Mouse (Mus musculus) small intestine, adult 2 months (tissue): Measurements from ENCODE around the gene Nnat. TPM values are rescaled to one million over a fixed set of nuclear protein-coding genes. Genes with fewer than 3 reads are reported as not detected.

Source experiments
- H3K27ac ChIP-seq: fragments of 200-500 bp; 2 replicates; pipeline ENCODE4 v1.5.1; 2012; ENCODE audit warnings: low read depth, low read length, control low read depth, inconsistent platforms; ENCODE audit not compliant: insufficient read depth
- H3K27me3 ChIP-seq: fragments of 200-500 bp; 2 replicates; pipeline ENCODE4 v1.6.1; 2012; ENCODE audit warnings: mild to moderate bottlenecking, moderate library complexity, low read length, inconsistent platforms; ENCODE audit not compliant: control insufficient read depth, insufficient read depth
- H3K36me3 ChIP-seq: fragments of 200-500 bp; 2 replicates; pipeline ENCODE4 v1.6.1; 2012; ENCODE audit warnings: mild to moderate bottlenecking, low read length, control low read depth, inconsistent platforms; ENCODE audit not compliant: control insufficient read depth, insufficient read depth
- H3K4me1 ChIP-seq: fragments of 200-500 bp; 2 replicates; pipeline ENCODE4 v1.6.1; 2012; ENCODE audit warnings: low read length, inconsistent platforms, mixed read lengths; ENCODE audit not compliant: control insufficient read depth, insufficient read depth, insufficient read length
- H3K4me3 ChIP-seq: fragments of 200-500 bp; 2 replicates; pipeline ENCODE4 v1.5.1; 2012; ENCODE audit warnings: low read depth, mild to moderate bottlenecking, control low read depth, inconsistent platforms, low read length, moderate library complexity
- CTCF ChIP-seq: fragments of 200-500 bp; IDR thresholded peaks from 2 replicates; pipeline ENCODE4 v1.5.1; 2012; ENCODE audit warnings: low read depth, mild to moderate bottlenecking, control low read depth, inconsistent platforms, low read length, moderate library complexity, mixed read lengths; ENCODE audit not compliant: insufficient replicate concordance, insufficient read length; ENCODE audit errors: extremely low read depth
- POLR2A ChIP-seq: fragments of 200-500 bp; IDR thresholded peaks from 2 replicates; pipeline ENCODE4 v1.6.1; 2012; ENCODE audit warnings: low read depth, mild to moderate bottlenecking, control low read depth, inconsistent platforms, low read length, moderate library complexity
- WGBS: fragments of 180-500 bp; shearing (Covaris S2); methylation state at CpG from one replicate; pipeline ENCODE4 v1.1.7; 2018; 5-methylcytosine and 5-hydroxymethylcytosine counted together
- polyA plus RNA-seq: library from polyadenylated mRNA; depleted of rRNA; stranded (reverse); fragments of >200 nt; gene quantifications from 2 replicates; pipeline ENCODE4 v1.2.3, GENCODE M21; 2012

The Nnat gene
- polyA plus RNA-seq, 1 experiment, result 9.5 TPM

- no peak for TF ChIP-seq CTCF
- TF ChIP-seq POLR2A, result no peak
- WGBS, result 73% methylated on average over 4 of the region's 4 CpGs
Measured at GRCm38 (mm10) chr2:157550292-157550691, 9.6 kb upstream of the Nnat start.

GRCm38 (mm10) chr2:157552158-157552886 is 7.6 kb upstream of the Nnat start:
- no peak for TF ChIP-seq POLR2A
- TF ChIP-seq CTCF, result no peak
- H3K27ac ChIP-seq, result 0 out of 2 replicates have a peak overlapping the region, but pooled peaks have one; percentile 9
- WGBS, result 32% methylated on average over 10 of the region's 10 CpGs
- peaks cover 15% of the 10 kb centered on the region; the same call in 1 of the 2 replicates for H3K36me3 ChIP-seq
- H3K4me1 ChIP-seq, result peaks cover 20% of the 10 kb centered on the region
- no peaks in the 10 kb centered on the region for H3K27me3 ChIP-seq
- no peak overlapping the region for H3K4me3 ChIP-seq

More at GRCm38 (mm10) chr2:157550292-157550691, 9.6 kb upstream of the Nnat start:
- Histone ChIP-seq H3K27ac (no peak overlapping the region), H3K4me1 (peaks cover 20% of the 10 kb centered on the region), H3K27me3 (no peaks in the 10 kb centered on the region), H3K4me3 (no peak overlapping the region), H3K36me3 (peaks cover 9% of the 10 kb centered on the region; the same call in 1 of the 2 replicates)

- 74% methylated on average over 5 of the region's 5 CpGs for WGBS
- Histone ChIP-seq H3K27me3 (no peaks in the 10 kb centered on the region), H3K27ac (no peak overlapping the region), H3K4me1 (peaks cover 26% of the 10 kb centered on the region), H3K4me3 (no peak overlapping the region), H3K36me3 (peaks cover 14% of the 10 kb centered on the region)
- no peak for TF ChIP-seq CTCF
- no peak for TF ChIP-seq POLR2A
Measured at GRCm38 (mm10) chr2:157556074-157556698, 3.7 kb upstream of the Nnat start.

- 82% methylated on average over 9 of the region's 9 CpGs for WGBS
- no peak for TF ChIP-seq POLR2A
- no peak for TF ChIP-seq CTCF
Measured at GRCm38 (mm10) chr2:157558051-157558450, 1.8 kb upstream of the Nnat start.

GRCm38 (mm10) chr2:157558520-157558919 is 1.4 kb upstream of the Nnat start:
- no peak for TF ChIP-seq POLR2A
- 0 out of 2 replicates have a peak, but pooled peaks have one; percentile 14 for TF ChIP-seq CTCF
- H3K36me3 ChIP-seq, result peaks cover 14% of the 10 kb centered on the region
- peaks cover 14% of the 10 kb centered on the region for H3K4me1 ChIP-seq
- 68% methylated on average over 6 of the region's 6 CpGs for WGBS
- H3K27ac ChIP-seq, result no peak overlapping the region
- no peaks in the 10 kb centered on the region for H3K27me3 ChIP-seq
- H3K4me3 ChIP-seq, result no peak overlapping the region

More at GRCm38 (mm10) chr2:157558051-157558450, 1.8 kb upstream of the Nnat start:
- Histone ChIP-seq H3K27me3 (no peaks in the 10 kb centered on the region), H3K36me3 (peaks cover 14% of the 10 kb centered on the region), H3K4me3 (no peak overlapping the region), H3K4me1 (peaks cover 18% of the 10 kb centered on the region), H3K27ac (no peak overlapping the region)

GRCm38 (mm10) chr2:157559440-157559839 is 438 bp upstream of the Nnat start:
- Histone ChIP-seq H3K27ac (no peak overlapping the region), H3K4me3 (no peak overlapping the region), H3K27me3 (no peaks in the 10 kb centered on the region), H3K4me1 (peaks cover 12% of the 10 kb centered on the region), H3K36me3 (peaks cover 14% of the 10 kb centered on the region)
- WGBS, result 80% methylated on average over 19 of the region's 19 CpGs
- TF ChIP-seq CTCF (no peak), POLR2A (no peak)

- 61% methylated on average over 33 of the region's 33 CpGs for WGBS
- H3K27ac ChIP-seq, result no peak overlapping the region
- peaks cover 10% of the 10 kb centered on the region for H3K4me1 ChIP-seq
- peaks cover 14% of the 10 kb centered on the region for H3K36me3 ChIP-seq
- no peaks in the 10 kb centered on the region for H3K27me3 ChIP-seq
- H3K4me3 ChIP-seq, result peak overlapping the region; percentile 33
- TF ChIP-seq CTCF (no peak), POLR2A (no peak)
Measured at GRCm38 (mm10) chr2:157560302-157560701, 424 bp downstream of the Nnat start.
